Mouse (Mus musculus) kidney, adult 10 weeks (tissue): ENCODE measurements around the gene Phf23. TPM values are rescaled to one million over a fixed set of nuclear protein-coding genes. Genes with fewer than 3 reads are reported as not detected.

Source experiments
- polyA plus RNA-seq: library from polyadenylated mRNA; stranded (reverse); fragments of 350-450 nt; fragmentation: Illumina TruSeq; extraction: RNeasy Lipid Tissue Mini Kit (QIAGEN cat#74804); gene quantifications from one replicate; pipeline ENCODE4 v1.2.3, GENCODE M21; 2014; ENCODE audit warnings: low read depth, low replicate concordance

Gene Phf23
- polyA plus RNA-seq: 9.9 TPM

DNA sequence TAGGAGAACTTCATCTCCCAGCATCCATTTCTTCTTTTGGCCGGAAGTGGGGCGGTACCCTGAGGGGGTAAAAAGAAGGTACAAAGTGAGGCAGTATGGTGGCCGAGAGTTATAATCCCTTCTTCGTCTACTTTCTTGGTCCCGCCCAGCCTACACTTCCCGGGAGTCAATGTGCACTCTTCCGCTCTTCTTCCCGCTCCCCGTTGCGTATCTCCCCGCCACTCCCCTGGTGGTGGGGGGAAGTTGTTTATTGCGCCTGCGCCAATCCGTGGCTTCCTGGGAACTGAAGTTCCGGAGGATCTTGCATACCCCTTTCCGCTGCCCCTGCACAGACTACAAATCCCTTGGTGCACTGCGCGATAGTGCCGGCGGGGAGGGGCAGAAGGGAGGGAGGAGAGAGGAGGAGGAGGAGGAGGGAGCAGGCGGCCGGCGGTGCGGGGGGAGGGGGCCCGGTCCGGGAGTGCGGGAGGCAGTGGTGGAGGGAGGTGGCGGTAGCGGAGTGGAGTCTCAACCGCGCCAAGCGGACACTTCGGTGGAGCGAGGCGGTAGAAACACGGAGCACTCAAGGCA is at the start of gene Phf23:
Gene Phf23, plus strand, starts transcription at position 387 of the 570 bp plus-strand sequence.

DNA sequence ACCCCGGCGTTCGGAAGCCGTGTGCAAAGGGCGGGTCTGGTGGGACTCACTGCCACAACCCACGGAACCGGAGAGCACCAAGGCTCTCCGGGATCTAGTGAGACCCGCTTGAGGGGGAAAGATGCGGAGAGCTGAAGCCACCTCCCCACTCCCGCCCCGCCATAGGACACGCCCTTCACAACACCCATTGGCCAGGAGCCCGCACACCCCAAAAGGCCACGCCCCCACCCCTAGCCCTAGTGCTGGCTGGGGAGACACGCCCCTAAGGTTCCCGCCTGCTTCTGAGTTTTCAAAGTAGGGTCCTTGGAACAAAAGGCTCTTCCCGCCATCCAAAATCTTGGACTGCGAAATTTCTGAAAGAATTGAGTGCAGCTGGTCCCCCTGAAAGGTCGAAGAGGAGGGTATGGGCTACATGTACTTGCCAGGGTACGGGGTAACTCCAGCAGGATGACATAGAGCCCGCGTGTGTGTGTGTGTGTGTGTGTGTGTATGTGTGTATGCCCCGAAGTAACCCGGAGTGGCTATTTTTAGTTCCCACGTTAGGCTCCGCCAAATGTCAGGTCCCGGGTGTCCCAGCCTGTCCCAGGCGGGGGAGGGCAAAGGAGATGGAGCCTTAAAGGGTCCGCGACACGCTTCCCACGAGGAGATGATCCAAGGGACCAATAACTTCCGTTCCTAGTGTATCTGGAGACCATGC is 47.4 kb upstream of the Phf23 start, which contains the start of gene Slc2a4:
Gene Slc2a4, minus strand, starts transcription at position 123 of the 697 bp plus-strand sequence.

DNA sequence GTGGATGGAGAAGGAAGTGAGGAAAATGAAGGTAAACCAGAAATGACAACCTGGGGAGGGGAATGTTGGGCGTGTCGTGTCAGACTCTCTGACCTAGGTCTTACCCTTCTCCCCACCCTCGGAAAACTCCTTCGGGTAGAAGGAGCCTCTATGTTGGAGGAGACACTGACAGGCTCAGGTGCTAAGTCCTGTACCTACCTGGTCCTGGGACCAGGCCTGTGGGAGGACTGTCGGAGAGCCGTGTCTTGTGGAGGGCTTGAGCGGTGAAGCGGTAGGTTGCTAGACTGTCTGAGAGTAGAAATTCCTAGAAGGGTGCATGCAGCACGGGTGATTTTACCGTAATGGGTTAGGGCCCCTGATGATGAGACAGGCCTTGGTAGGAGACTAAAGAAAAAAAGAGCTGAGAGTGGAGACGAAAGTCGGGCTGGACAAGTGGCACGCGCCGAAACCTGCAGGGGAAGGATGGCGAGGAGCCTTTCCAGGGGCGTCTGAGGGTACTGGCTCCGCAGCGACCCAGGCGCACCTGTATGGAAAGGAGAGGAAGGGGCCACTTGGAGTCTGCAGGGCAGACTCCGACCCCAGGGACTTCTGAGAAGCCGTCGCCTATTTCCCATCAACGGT is 30.8 kb upstream of the Phf23 start, which contains the start of gene Cldn7:
Gene Cldn7, plus strand, starts transcription at position 130 of the 621 bp plus-strand sequence.

DNA sequence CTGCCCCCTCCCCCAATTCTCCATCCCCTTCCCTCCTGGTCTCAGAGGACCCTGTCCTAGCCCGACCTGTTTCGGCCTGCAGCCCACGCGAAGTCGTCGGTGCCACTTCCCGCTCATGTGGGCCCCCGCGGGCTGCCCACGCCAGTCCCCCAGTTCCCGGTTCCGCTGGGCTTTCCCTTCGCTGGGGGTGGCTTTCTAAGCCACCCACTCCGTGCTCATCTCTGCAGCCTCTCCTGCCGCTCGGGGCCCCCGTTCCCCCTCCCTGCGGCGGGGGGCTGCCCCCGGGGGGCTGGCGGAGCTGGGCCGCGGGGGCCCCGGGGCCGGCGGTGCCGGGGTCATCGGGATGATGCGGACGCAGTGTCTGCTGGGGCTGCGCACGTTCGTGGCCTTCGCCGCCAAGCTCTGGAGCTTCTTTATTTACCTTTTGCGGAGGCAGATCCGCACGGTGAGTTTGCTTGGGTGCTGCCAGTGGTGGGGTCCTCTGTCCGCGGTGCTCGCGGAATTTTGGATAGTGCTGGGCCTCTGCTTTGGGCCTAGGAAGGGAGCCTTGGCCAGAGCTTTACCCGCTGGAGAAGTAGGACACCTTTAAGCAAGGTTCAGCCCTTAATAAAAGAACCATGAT is 14.3 kb upstream of the Phf23 start, which contains the start of gene Ctdnep1:
Gene Ctdnep1, plus strand, starts transcription at position 16 of the 622 bp plus-strand sequence.

DNA sequence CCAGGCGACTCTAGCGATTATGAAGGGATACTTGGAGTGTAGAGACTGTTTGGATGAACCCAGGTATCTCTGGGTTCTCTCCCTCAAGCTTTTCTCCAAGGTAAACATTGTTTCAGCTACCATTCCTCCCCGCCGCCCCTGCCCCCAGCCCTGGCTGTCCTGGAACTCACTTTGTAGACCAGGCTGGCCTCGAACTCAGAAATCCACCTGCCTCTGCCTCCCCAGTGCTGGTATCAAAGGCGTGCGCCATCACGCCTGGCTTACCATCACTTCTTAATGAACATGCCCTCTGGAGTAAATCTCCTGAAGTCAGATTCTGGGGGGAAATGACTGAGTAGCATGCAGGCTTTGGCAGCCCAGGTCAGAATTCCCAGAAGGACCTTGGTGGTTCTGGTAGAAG is 13.4 kb upstream of the Phf23 start, which contains the start of gene Elp5:
Gene Elp5, minus strand, starts transcription at position 293 of the 400 bp plus-strand sequence.

DNA sequence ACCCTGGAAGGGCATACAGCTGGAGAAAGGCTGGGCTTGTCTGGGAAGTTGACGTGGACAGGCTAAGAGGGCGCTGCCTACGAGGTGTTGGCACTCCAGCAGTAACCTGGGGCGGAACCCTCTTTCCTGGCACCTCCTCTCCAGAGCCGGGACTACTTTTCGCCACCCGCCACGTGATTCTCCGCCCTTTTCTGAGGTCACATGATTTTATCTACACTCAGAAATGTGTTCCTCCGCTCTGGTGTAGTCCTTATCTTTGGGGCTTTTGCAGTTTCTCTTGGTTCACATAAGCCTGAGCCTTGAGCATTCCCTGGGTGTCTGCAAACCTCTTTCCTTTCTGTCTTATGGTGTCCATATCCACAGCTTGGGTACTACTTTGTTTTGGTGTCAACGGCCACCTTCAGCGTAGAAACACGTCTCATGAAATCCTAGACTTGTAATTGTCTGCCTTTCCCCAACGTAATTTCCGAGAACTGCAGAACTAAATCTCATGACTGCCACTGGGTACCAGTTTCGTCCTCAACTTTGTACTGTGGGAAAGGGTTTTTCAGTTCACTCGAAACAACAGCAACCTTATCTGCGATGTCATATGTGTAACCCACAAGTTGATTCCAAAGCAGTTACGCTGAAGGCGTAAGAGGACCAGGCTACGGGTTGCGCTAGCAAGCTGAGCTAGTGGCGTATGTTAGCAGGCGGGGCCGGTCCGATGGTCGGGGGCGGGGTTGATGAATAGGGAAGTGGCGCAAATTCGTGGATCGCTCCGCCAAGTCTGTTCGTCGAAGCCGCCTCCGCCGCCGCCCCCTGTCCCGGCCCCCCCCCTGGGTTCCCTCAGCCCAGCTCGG is 4.5 kb upstream of the Phf23 start, which contains the start of gene Gabarap:
Gene Gabarap, plus strand, starts transcription at position 294 of the 842 bp plus-strand sequence.

DNA sequence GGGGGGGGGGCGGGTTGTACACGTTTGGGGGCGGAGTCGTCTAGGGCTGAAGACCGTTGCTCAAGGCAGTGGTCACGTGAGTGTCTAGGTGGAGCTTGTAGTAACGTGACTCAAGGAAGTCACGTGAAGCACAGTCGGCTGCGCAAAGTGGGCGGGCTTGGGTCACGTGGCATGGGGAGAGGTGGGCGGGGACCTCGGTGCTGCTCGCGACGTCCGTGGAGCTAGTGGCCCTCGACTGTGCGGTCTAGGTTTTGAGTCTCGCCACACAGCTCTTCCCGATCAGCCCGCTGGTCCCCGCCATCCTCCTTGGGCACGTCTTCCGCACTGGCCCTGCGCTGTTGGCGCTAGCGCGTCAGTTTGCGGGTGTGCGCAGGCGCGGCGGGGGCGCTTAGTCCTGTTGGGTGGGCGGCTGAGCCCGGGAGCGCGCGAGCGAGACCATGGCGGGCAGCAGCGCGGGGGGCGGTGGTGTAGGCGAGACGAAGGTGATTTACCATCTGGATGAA is 4.9 kb downstream of the Phf23 start, which contains the start of gene Dvl2:
Gene Dvl2, plus strand, starts transcription at position 200 of the 503 bp plus-strand sequence.

DNA sequence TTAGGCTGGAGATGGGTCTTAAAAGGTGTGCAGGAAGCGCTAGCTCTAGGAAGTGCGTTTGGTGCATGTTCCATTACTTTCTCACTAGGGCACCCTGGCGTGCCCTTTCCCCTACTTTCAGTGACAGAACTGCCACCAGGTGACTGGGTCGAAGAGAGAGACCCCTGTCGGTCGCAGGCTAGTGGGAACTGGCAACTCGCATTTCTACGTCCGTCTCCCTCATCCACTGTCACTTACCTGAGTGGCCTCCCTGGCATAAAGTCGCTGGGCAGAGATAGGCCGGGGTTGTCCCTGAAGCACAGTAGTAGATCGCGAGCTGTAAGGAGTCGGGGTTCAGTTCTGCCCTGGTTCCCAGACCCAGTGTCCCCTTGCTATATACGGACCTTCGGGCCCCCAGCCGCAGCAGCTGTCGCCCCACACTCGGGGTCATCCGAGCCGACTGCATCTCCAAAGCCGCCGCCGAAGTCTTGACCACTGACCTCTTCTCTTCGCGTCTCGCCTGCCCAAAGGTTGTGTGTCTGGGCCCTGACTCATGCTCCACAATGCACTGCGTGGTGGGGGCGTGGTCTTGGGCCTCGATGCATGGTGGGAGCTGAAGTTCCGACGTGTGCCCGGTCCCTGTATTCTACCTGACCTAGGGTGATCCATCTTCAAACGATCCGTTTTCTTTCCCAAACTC is 19.4 kb downstream of the Phf23 start, which contains the start of gene Acadvl:
Gene Acadvl, minus strand, starts transcription at position 532 of the 679 bp plus-strand sequence.

DNA sequence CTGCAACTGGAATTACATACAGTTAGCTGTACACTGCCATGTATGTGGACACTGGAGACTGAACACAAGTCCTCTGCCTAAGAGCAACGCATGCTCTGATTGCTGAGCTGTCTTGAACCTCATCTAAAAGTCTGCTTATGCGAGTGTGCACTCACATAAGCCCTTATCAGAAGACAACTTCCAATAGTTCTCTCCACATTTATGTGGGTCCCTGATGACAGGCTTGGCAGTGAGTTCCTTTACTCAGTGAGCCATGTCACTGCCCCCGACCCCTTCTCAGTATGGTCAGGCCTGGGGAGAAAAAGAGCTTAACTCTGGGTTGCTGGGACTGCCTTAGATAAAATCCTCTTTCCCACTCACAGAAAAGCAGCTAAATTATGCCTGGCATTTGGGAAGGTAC is 21.1 kb downstream of the Phf23 start, which contains the start of gene Dlg4:
Gene Dlg4, plus strand, starts transcription at position 274 of the 400 bp plus-strand sequence.

Other genes with a start within 250 kb of the Phf23 start
- 20.8 TPM for gene Polr2a, start 237.1 kb upstream of the Phf23 start, polyA plus RNA-seq
- not detected for gene Slc35g3, start 233.8 kb upstream of the Phf23 start, polyA plus RNA-seq
- 16.5 TPM for gene Zbtb4, start 229.9 kb upstream of the Phf23 start, polyA plus RNA-seq
- gene Chrnb1, start 199.8 kb upstream of the Phf23 start, polyA plus RNA-seq: 3.2 TPM
- 3.0 TPM for gene Fgf11, start 193.9 kb upstream of the Phf23 start, polyA plus RNA-seq
- gene Tmem102, start 190.2 kb upstream of the Phf23 start, polyA plus RNA-seq: 6.4 TPM
- gene Gm39566, start 180.5 kb upstream of the Phf23 start, polyA plus RNA-seq: not detected
- not detected for gene Spem2, start 177.3 kb upstream of the Phf23 start, polyA plus RNA-seq
- gene Spem1, start 173.6 kb upstream of the Phf23 start, polyA plus RNA-seq: not detected
- 0.20 TPM for gene Nlgn2, start 158.0 kb upstream of the Phf23 start, polyA plus RNA-seq
- 42.3 TPM for gene Tmem256, start 157.3 kb upstream of the Phf23 start, polyA plus RNA-seq
- 0.77 TPM for gene Plscr3, start 149.4 kb upstream of the Phf23 start, polyA plus RNA-seq
- gene Tnk1, start 137.0 kb upstream of the Phf23 start, polyA plus RNA-seq: 1.4 TPM
- not detected for gene Tmem95, start 117.8 kb upstream of the Phf23 start, polyA plus RNA-seq
- 2.0 TPM for gene Kctd11, start 114.4 kb upstream of the Phf23 start, polyA plus RNA-seq
- not detected for gene Acap1, start 100.2 kb upstream of the Phf23 start, polyA plus RNA-seq
- 1.1 TPM for gene 2810408A11Rik, start 94.8 kb upstream of the Phf23 start, polyA plus RNA-seq
- 3.5 TPM for gene Neurl4, start 94.7 kb upstream of the Phf23 start, polyA plus RNA-seq
- 15.6 TPM for gene Gps2, start 81.9 kb upstream of the Phf23 start, polyA plus RNA-seq
- gene Eif5a, start 73.8 kb upstream of the Phf23 start, polyA plus RNA-seq: 156 TPM
- 12.8 TPM for gene Ybx2, start 60.0 kb upstream of the Phf23 start, polyA plus RNA-seq
- gene Slc2a4, start 47.6 kb upstream of the Phf23 start, polyA plus RNA-seq: 1.3 TPM
- gene Cldn7, start 31.0 kb upstream of the Phf23 start, polyA plus RNA-seq: 10.0 TPM
- gene Ctdnep1, start 14.6 kb upstream of the Phf23 start, polyA plus RNA-seq: 38.7 TPM
- 8.3 TPM for gene Elp5, start 13.3 kb upstream of the Phf23 start, polyA plus RNA-seq
- 681 TPM for gene Gabarap, start 4.6 kb upstream of the Phf23 start, polyA plus RNA-seq
- 0.57 TPM for gene Dvl2, start 4.8 kb downstream of the Phf23 start, polyA plus RNA-seq
- 21.1 TPM for gene Acadvl, start 19.6 kb downstream of the Phf23 start, polyA plus RNA-seq
- gene Dlg4, start 21.2 kb downstream of the Phf23 start, polyA plus RNA-seq: 0.53 TPM
- gene Asgr1, start 58.3 kb downstream of the Phf23 start, polyA plus RNA-seq: not detected
- not detected for gene Asgr2, start 96.9 kb downstream of the Phf23 start, polyA plus RNA-seq
- gene Mgl2, start 134.6 kb downstream of the Phf23 start, polyA plus RNA-seq: 5.1 TPM
- not detected for gene Clec10a, start 160.4 kb downstream of the Phf23 start, polyA plus RNA-seq
- gene Slc16a11, start 217.0 kb downstream of the Phf23 start, polyA plus RNA-seq: not detected
- gene Slc16a13, start 225.3 kb downstream of the Phf23 start, polyA plus RNA-seq: 17.3 TPM
- gene Bcl6b, start 234.0 kb downstream of the Phf23 start, polyA plus RNA-seq: 5.3 TPM
- 1.1 TPM for gene 0610010K14Rik, start 242.1 kb downstream of the Phf23 start, polyA plus RNA-seq
- 1.6 TPM for gene Gm21988, start 244.1 kb downstream of the Phf23 start, polyA plus RNA-seq
- 57.2 TPM for gene Rnasek, start 244.1 kb downstream of the Phf23 start, polyA plus RNA-seq